Mouse (Mus musculus) olfactory bulb, adult 2 months (tissue): ENCODE measurements around the gene Guf1. TPM values are rescaled to one million over a fixed set of nuclear protein-coding genes. Genes with fewer than 3 reads are reported as not detected.

ENCODE experiments used
- H3K27ac ChIP-seq: fragments of 200-500 bp; 2 replicates; pipeline ENCODE4 v1.5.1; 2012; ENCODE audit warnings: low read depth, low read length; ENCODE audit not compliant: insufficient read depth
- H3K4me1 ChIP-seq: fragments of 200-500 bp; 2 replicates; pipeline ENCODE4 v1.6.1; 2012; ENCODE audit warnings: low read length; ENCODE audit not compliant: control insufficient read depth, insufficient read depth
- H3K4me3 ChIP-seq: fragments of 200-500 bp; 2 replicates; pipeline ENCODE4 v1.5.1; 2012; ENCODE audit warnings: mild to moderate bottlenecking, low read depth, low read length, moderate library complexity; ENCODE audit not compliant: insufficient read depth
- CTCF ChIP-seq: fragments of 200-500 bp; IDR thresholded peaks from 2 replicates; pipeline ENCODE4 v1.5.1; 2012; ENCODE audit warnings: low read depth, mild to moderate bottlenecking, low read length, moderate library complexity; ENCODE audit not compliant: insufficient read depth
- POLR2A ChIP-seq: fragments of 200-500 bp; IDR thresholded peaks from 2 replicates; pipeline ENCODE4 v1.6.1; 2012; ENCODE audit warnings: mild to moderate bottlenecking, low read depth, low read length, moderate library complexity; ENCODE audit not compliant: insufficient read depth
- WGBS: fragments of 180-500 bp; shearing (Covaris S2); methylation state at CpG from one replicate; pipeline ENCODE4 v1.1.7; 2018; 5-methylcytosine and 5-hydroxymethylcytosine counted together
- polyA plus RNA-seq: library from polyadenylated mRNA; stranded (reverse); fragments of >200 nt; gene quantifications from 2 replicates; pipeline ENCODE4 v1.2.4, GENCODE M21; 2012; ENCODE audit warnings: low replicate concordance; ENCODE audit not compliant: missing spikeins, insufficient read depth, insufficient read length

Gene Guf1
- polyA plus RNA-seq: not detected in 2 replicates

- peak within 1 kb of the TSS; percentile 84 for H3K27ac ChIP-seq
- no peaks in the 10 kb centered on the region; the same call in 1 of the 2 replicates for H3K4me1 ChIP-seq
- WGBS: under 1% methylated on average over 72 of the region's 72 CpGs
- no peak for TF ChIP-seq CTCF
- TF ChIP-seq POLR2A: peak; percentile 81
- H3K4me3 ChIP-seq: peak within 1 kb of the TSS; percentile 81
Observed at GRCm38 (mm10) chr5:69556628-69557403, at the start of gene Guf1. Gene Guf1 (plus strand): TSS chr5:69556923.

GRCm38 (mm10) chr5:69507045-69507444, 49.7 kb upstream of the Guf1 start:
- Histone ChIP-seq H3K27ac (no peak overlapping the region), H3K4me1 (no peaks in the 10 kb centered on the region), H3K4me3 (no peak overlapping the region)
- TF ChIP-seq POLR2A (no peak), CTCF (no peak)
- 86% methylated on average over 3 of the region's 3 CpGs for WGBS

GRCm38 (mm10) chr5:69511631-69512030, 45.1 kb upstream of the Guf1 start:
- Histone ChIP-seq H3K4me1 (no peaks in the 10 kb centered on the region), H3K27ac (no peak overlapping the region), H3K4me3 (no peak overlapping the region)
- TF ChIP-seq POLR2A: no peak
- no peak for TF ChIP-seq CTCF
- WGBS: 50% methylated on average over 3 of the region's 3 CpGs

GRCm38 (mm10) chr5:69512203-69512602, 44.5 kb upstream of the Guf1 start:
- TF ChIP-seq POLR2A (no peak), CTCF (no peak)
- no peak overlapping the region for H3K27ac ChIP-seq
- WGBS: 81% methylated on average over 4 of the region's 4 CpGs
- H3K4me3 ChIP-seq: no peak overlapping the region
- H3K4me1 ChIP-seq: no peaks in the 10 kb centered on the region

GRCm38 (mm10) chr5:69520661-69521278, 36.0 kb upstream of the Guf1 start:
- TF ChIP-seq CTCF (no peak), POLR2A (no peak)
- no peak overlapping the region for H3K27ac ChIP-seq
- no peak overlapping the region for H3K4me3 ChIP-seq
- H3K4me1 ChIP-seq: no peaks in the 10 kb centered on the region
- 35% methylated on average over 7 of the region's 7 CpGs for WGBS

- WGBS: 82% methylated on average over 5 of the region's 5 CpGs
- H3K4me3 ChIP-seq: no peak overlapping the region
- H3K27ac ChIP-seq: no peak overlapping the region
- TF ChIP-seq POLR2A: no peak
- TF ChIP-seq CTCF: no peak
- H3K4me1 ChIP-seq: no peaks in the 10 kb centered on the region
Observed at GRCm38 (mm10) chr5:69522064-69522463, 34.7 kb upstream of the Guf1 start.

- no peak overlapping the region for H3K4me3 ChIP-seq
- TF ChIP-seq POLR2A: no peak
- TF ChIP-seq CTCF: no peak
Observed at GRCm38 (mm10) chr5:69523944-69524343, 32.8 kb upstream of the Guf1 start.

GRCm38 (mm10) chr5:69541680-69542079, 15.0 kb upstream of the Guf1 start:
- no peak overlapping the region for H3K4me3 ChIP-seq
- no peak overlapping the region for H3K27ac ChIP-seq
- TF ChIP-seq CTCF (no peak), POLR2A (no peak)
- 57% methylated on average over 1 of the region's 1 CpGs for WGBS
- H3K4me1 ChIP-seq: no peaks in the 10 kb centered on the region

More at GRCm38 (mm10) chr5:69523944-69524343, 32.8 kb upstream of the Guf1 start:
- Histone ChIP-seq H3K4me1 (no peaks in the 10 kb centered on the region), H3K27ac (no peak overlapping the region)

- WGBS: 45% methylated on average over 4 of the region's 4 CpGs
- TF ChIP-seq CTCF: no peak
- TF ChIP-seq POLR2A: no peak
- H3K4me3 ChIP-seq: no peak within 1 kb of the TSS
- H3K27ac ChIP-seq: no peak within 1 kb of the TSS
- H3K4me1 ChIP-seq: no peaks in the 10 kb centered on the region
Observed at GRCm38 (mm10) chr5:69542489-69542888, 14.2 kb upstream of the Guf1 start, which contains the start of gene Yipf7. Gene Yipf7 (minus strand): TSS chr5:69542648.
